Mouse (Mus musculus) myocyte (in vitro differentiated cells): ENCODE results near the gene S100a13.

Source experiments
- MYOD1 ChIP-seq, 3 experiments: IDR thresholded peaks; one replicate each; pipeline ENCODE4 v1.6.1; 2011; ENCODE audit warnings: control low read depth in 2 of 3, low read depth in 2 of 3, mild to moderate bottlenecking in 2 of 3, moderate library complexity in 1 of 3; ENCODE audit not compliant: insufficient read length in 2 of 3, control insufficient read depth in 1 of 3
- POLR2A ChIP-seq: IDR thresholded peaks from one replicate; pipeline ENCODE4 v1.6.1; 2011; ENCODE audit warnings: low read depth, mild to moderate bottlenecking, control low read depth, moderate library complexity; ENCODE audit not compliant: insufficient read length

- no peak for TF ChIP-seq POLR2A
- TF ChIP-seq MYOD1 (IDR thresholded peaks at IDR 0.05; ENCODE audit: control insufficient read depth in 1 of 3, insufficient read length in 2 of 3, low read depth in 2 of 3), result no peak
These were observed 27.2 kb upstream of the S100a13 start for GRCm38 (mm10) chr3:90486998-90487397.
